Mouse (Mus musculus) megakaryocyte, embryonic 14.5 days (primary cell): ENCODE results near the gene Mrc1.

Experiments used
- FLI1 ChIP-seq: IDR thresholded peaks from 2 replicates; pipeline ENCODE4 v1.6.1; 2012; ENCODE audit warnings: low read length, inconsistent platforms, mixed read lengths
- GATA1 ChIP-seq: IDR thresholded peaks from 3 replicates; pipeline ENCODE4 v1.6.1; 2012; ENCODE audit warnings: mixed read lengths, low read length, inconsistent platforms, borderline replicate concordance

DNA sequence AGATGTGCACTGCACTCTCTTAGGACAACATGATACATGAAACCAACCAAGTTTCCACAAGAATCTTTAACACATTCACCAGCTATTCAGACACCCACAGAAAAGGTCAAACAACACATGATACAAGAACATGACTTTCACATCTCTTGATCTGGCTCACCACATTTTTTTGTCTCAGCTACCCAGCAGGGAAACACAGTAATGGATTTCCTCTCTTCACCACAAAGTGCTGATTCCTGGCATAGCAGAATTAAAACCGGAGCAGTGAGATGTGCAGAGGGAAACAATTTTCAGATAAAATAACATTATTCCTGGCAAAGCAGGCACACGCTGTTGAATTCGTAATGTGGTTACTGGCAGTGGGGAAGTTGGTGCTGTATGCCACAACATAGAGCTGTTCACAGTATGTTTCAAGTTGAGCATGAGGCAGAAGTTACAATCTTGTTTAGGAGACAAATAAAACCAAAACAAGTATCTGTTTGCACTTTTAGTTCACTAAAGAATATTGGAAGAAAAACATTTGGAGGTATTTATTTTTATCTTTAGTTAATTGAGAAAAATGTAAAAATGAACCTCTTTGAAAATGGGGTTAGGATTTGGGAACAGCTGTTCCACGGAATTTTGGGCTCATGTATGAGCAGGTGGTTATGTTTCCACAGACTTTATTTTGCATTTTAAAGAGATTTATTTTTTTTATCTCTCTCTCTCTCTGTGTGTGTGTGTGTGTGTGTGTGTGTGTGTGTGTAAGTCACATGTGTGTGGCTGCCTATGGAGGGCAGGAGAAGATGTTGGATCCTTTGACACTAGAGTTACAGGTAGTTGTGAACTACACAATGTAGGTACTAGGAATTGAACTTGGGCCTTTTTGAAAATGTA, 83.6 kb downstream of the Mrc1 start:
- TF ChIP-seq GATA1 (no peak; the same call in 2 of the 3 replicates), FLI1 (no peak)
